Mouse (Mus musculus): ENCODE results near the gene Tns4. TPM values are rescaled to one million over a fixed set of nuclear protein-coding genes. Genes with fewer than 3 reads are reported as not detected.

The Tns4 gene
- total RNA-seq, 1 experiment, result 1.2 TPM

DNA sequence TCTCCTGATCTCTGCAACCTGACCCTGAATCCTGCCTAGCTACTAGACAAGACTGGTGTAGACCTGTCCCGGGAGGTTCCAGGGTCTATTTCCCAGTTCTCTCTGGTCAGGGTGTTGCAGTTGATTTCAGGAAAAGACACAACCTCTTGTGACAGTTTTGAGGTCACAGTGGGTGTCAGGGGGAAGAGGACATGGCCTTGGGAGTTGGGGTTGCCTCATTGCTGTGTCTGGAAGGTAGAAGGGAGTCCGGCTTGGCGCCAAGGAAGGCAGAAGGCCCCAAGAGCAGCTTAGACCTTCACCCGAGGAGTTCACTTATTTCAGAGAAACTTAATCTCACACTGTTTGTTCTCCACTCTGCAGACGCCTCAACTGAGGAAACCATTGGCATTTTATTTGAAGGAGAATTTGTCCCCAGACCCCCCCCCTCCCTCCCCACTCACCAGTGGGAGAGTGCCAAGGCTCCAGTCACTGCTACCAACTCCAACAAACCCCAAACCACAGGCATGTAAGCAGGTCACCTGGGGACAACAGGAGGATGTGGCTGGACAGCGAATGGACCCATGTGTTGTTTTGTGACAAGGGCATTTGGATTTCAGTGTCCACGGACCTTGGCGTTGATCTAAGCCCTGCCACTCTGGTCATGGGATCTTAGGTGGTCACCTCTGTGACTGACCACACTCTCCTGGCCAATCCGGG is 13.6 kb upstream of the Tns4 start:
- H3K4me1 ChIP-seq (ENCODE audit: control insufficient read depth in 2 of 2, insufficient read depth in 2 of 2, low read length in 2 of 2, poor library complexity in 1 of 2), result peaks cover 0 to 20% of the 10 kb centered on the region in 2 experiments; a peak in 2 of 4 replicates
- no peak for TF ChIP-seq MAFK (IDR thresholded peaks at IDR 0.05; ENCODE audit: insufficient read depth, low read depth, low read length)
- no peak for TF ChIP-seq CHD2 (IDR thresholded peaks at IDR 0.05; ENCODE audit: low read depth, low read length)
- TF ChIP-seq ZNF384 (IDR thresholded peaks at IDR 0.05; ENCODE audit: low read depth, low read length), result no peak
- no peak for TF ChIP-seq ZC3H11A (IDR thresholded peaks at IDR 0.05; ENCODE audit: borderline replicate concordance, low read depth, low read length)
- no peak for TF ChIP-seq HCFC1 (IDR thresholded peaks at IDR 0.05; ENCODE audit: borderline replicate concordance, insufficient read depth, low read length)
- no peak for DNase-seq (ENCODE audit: low read depth, low spot score)
- no peaks in the 10 kb centered on the region for H3K9me3 ChIP-seq (ENCODE audit: control insufficient read depth, insufficient read depth, low read depth, low read length)
- H3K27ac ChIP-seq (ENCODE audit: insufficient read depth, low read depth, low read length, poor library complexity, severe bottlenecking), result no peak overlapping the region
- H3K4me3 ChIP-seq (ENCODE audit: insufficient read depth in 1 of 2, low read depth in 1 of 2, low read length in 2 of 2, poor library complexity in 1 of 2, severe bottlenecking in 1 of 2), result no peak overlapping the region
- H3K36me3 ChIP-seq (ENCODE audit: control insufficient read depth, insufficient read depth, low read length, poor library complexity, severe bottlenecking), result no peaks in the 10 kb centered on the region
- in situ Hi-C loops (cut with MboI; ENCODE audit: low sequenced_read_pairs in 2 of 2, unreplicated experiment in 2 of 2), result no loop called here
- H3K9ac ChIP-seq (ENCODE audit: insufficient read depth, low read depth, low read length, poor library complexity, severe bottlenecking), result no peak overlapping the region

DNA sequence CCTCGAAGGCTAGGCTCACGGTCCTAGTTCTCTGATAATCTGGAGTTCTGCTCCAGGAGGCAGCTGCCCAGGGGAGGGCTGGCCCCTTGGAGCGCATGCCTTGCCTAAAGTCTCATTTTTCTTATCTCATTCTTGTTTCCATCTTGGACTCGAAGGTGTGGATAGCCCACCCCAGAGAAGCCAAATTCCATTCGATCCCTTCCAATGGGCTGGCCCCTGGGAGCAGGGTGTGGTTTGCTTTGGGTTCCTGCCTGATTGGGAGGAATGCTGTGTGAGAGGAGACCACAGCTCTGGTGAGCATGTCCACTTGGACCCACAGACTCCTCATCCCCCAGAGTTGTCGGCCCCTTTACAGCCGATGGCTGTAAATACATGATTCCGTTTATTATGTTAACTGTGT is 12.6 kb upstream of the Tns4 start:
- TF ChIP-seq MAFK (IDR thresholded peaks at IDR 0.05; ENCODE audit: insufficient read depth, low read depth, low read length) (no peak), HCFC1 (IDR thresholded peaks at IDR 0.05; ENCODE audit: borderline replicate concordance, insufficient read depth, low read length) (no peak), ZNF384 (IDR thresholded peaks at IDR 0.05; ENCODE audit: low read depth, low read length) (no peak), CHD2 (IDR thresholded peaks at IDR 0.05; ENCODE audit: low read depth, low read length) (no peak), ZC3H11A (IDR thresholded peaks at IDR 0.05; ENCODE audit: borderline replicate concordance, low read depth, low read length) (no peak)
- Histone ChIP-seq H3K4me3 (ENCODE audit: insufficient read depth in 1 of 2, low read depth in 1 of 2, low read length in 2 of 2, poor library complexity in 1 of 2, severe bottlenecking in 1 of 2) (no peak overlapping the region), H3K4me1 (ENCODE audit: control insufficient read depth in 2 of 2, insufficient read depth in 2 of 2, low read length in 2 of 2, poor library complexity in 1 of 2) (peaks cover 0 to 15% of the 10 kb centered on the region in 2 experiments; a peak in 2 of 4 replicates), H3K9ac (ENCODE audit: insufficient read depth, low read depth, low read length, poor library complexity, severe bottlenecking) (no peak overlapping the region), H3K36me3 (ENCODE audit: control insufficient read depth, insufficient read depth, low read length, poor library complexity, severe bottlenecking) (no peaks in the 10 kb centered on the region), H3K9me3 (ENCODE audit: control insufficient read depth, insufficient read depth, low read depth, low read length) (no peaks in the 10 kb centered on the region), H3K27ac (ENCODE audit: insufficient read depth, low read depth, low read length, poor library complexity, severe bottlenecking) (no peak overlapping the region)
- DNase-seq (ENCODE audit: low read depth, low spot score), result no peak
- in situ Hi-C loops (cut with MboI; ENCODE audit: low sequenced_read_pairs in 2 of 2, unreplicated experiment in 2 of 2), result no loop called here

DNA sequence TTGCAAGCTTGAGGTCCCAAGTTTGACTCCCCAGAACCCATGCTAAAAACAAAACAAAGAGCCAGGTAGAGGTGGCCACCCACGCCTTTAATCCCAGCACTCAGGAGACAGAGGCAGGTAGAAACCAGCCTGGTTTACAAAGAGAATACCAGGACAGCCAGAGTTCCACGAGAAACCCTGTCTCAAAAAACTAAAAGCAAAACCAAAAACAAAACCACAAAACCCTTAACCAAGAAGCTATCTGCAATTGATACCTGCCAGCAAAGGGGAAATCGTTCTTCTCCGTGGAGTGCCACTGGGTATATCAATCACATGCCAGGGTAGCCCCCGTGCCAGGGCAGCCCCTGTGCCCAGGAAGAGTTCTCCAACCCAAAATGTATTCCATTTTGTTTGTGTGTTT is 11.1 kb upstream of the Tns4 start:
- no peaks in the 10 kb centered on the region for H3K36me3 ChIP-seq (ENCODE audit: control insufficient read depth, insufficient read depth, low read length, poor library complexity, severe bottlenecking)
- TF ChIP-seq MAFK (IDR thresholded peaks at IDR 0.05; ENCODE audit: insufficient read depth, low read depth, low read length), result no peak
- in situ Hi-C loops (cut with MboI; ENCODE audit: low sequenced_read_pairs in 2 of 2, unreplicated experiment in 2 of 2), result no loop called here
- no peak overlapping the region for H3K4me3 ChIP-seq (ENCODE audit: insufficient read depth in 1 of 2, low read depth in 1 of 2, low read length in 2 of 2, poor library complexity in 1 of 2, severe bottlenecking in 1 of 2)
- peaks cover 0 to 9% of the 10 kb centered on the region in 2 experiments; a peak in 1 of 4 replicates for H3K4me1 ChIP-seq (ENCODE audit: control insufficient read depth in 2 of 2, insufficient read depth in 2 of 2, low read length in 2 of 2, poor library complexity in 1 of 2)
- H3K9ac ChIP-seq (ENCODE audit: insufficient read depth, low read depth, low read length, poor library complexity, severe bottlenecking), result no peak overlapping the region
- no peaks in the 10 kb centered on the region for H3K9me3 ChIP-seq (ENCODE audit: control insufficient read depth, insufficient read depth, low read depth, low read length)
- no peak overlapping the region for H3K27ac ChIP-seq (ENCODE audit: insufficient read depth, low read depth, low read length, poor library complexity, severe bottlenecking)
- DNase-seq (ENCODE audit: low read depth, low spot score), result no peak

DNA sequence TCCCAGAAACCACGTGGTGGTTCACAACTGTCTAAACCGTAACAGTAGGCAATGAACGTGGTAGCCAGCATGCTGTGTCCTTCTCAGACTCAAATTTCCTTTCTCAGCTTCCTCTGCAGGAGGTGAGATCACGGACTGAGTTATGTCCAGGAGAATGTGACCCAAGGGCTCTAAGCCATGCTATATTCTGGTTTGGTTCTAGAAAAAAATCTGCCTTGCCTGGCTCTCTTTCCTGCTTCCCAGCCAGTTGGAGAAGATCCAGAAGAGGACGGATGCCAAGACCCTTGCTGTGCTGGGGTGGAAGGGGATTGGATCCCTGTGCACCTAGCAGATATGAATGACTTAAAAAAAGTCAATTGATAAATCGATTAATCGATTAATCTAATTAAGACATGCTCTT is 10.4 kb upstream of the Tns4 start:
- Histone ChIP-seq H3K9me3 (ENCODE audit: control insufficient read depth, insufficient read depth, low read depth, low read length) (no peaks in the 10 kb centered on the region), H3K27ac (ENCODE audit: insufficient read depth, low read depth, low read length, poor library complexity, severe bottlenecking) (no peak overlapping the region), H3K4me1 (ENCODE audit: control insufficient read depth in 2 of 2, insufficient read depth in 2 of 2, low read length in 2 of 2, poor library complexity in 1 of 2) (peaks cover 0 to 9% of the 10 kb centered on the region in 2 experiments; a peak in 1 of 4 replicates), H3K9ac (ENCODE audit: insufficient read depth, low read depth, low read length, poor library complexity, severe bottlenecking) (no peak overlapping the region), H3K36me3 (ENCODE audit: control insufficient read depth, insufficient read depth, low read length, poor library complexity, severe bottlenecking) (no peaks in the 10 kb centered on the region), H3K4me3 (ENCODE audit: insufficient read depth in 1 of 2, low read depth in 1 of 2, low read length in 2 of 2, poor library complexity in 1 of 2, severe bottlenecking in 1 of 2) (no peak overlapping the region)
- in situ Hi-C loops (cut with MboI; ENCODE audit: low sequenced_read_pairs in 2 of 2, unreplicated experiment in 2 of 2), result no loop called here
- TF ChIP-seq HCFC1 (IDR thresholded peaks at IDR 0.05; ENCODE audit: borderline replicate concordance, insufficient read depth, low read length) (no peak), MAFK (IDR thresholded peaks at IDR 0.05; ENCODE audit: insufficient read depth, low read depth, low read length) (no peak), ZNF384 (IDR thresholded peaks at IDR 0.05; ENCODE audit: low read depth, low read length) (no peak)
- DNase-seq (ENCODE audit: low read depth, low spot score), result no peak

DNA sequence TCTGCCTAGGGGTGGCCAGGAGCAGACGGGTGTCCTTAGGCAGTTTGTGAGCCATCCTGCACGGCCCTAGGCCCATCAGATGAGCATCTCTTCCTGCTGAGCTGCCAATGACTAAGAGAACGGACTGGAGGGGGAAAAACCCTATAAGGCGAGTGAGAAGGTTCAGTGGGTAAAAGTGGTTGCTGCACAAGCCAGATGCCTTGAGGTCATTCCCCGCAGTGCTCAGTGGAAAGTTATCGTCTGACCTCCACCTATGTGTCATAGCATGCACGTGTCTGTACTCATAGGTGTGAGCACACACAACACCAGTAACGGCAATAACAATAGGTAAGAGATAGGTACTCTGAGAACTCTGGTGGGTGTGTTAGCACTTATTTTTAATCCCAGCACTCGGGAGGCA is 9.8 kb upstream of the Tns4 start:
- Histone ChIP-seq H3K9me3 (ENCODE audit: control insufficient read depth, insufficient read depth, low read depth, low read length) (no peaks in the 10 kb centered on the region), H3K27ac (ENCODE audit: insufficient read depth, low read depth, low read length, poor library complexity, severe bottlenecking) (no peak overlapping the region), H3K4me3 (ENCODE audit: insufficient read depth in 1 of 2, low read depth in 1 of 2, low read length in 2 of 2, poor library complexity in 1 of 2, severe bottlenecking in 1 of 2) (no peak overlapping the region), H3K4me1 (ENCODE audit: control insufficient read depth in 2 of 2, insufficient read depth in 2 of 2, low read length in 2 of 2, poor library complexity in 1 of 2) (peaks cover 0 to 9% of the 10 kb centered on the region in 2 experiments; a peak in 1 of 4 replicates), H3K36me3 (ENCODE audit: control insufficient read depth, insufficient read depth, low read length, poor library complexity, severe bottlenecking) (no peaks in the 10 kb centered on the region), H3K9ac (ENCODE audit: insufficient read depth, low read depth, low read length, poor library complexity, severe bottlenecking) (no peak overlapping the region)
- in situ Hi-C loops (cut with MboI; ENCODE audit: low sequenced_read_pairs in 2 of 2, unreplicated experiment in 2 of 2), result no loop called here
- no peak for DNase-seq (ENCODE audit: low read depth, low spot score)
- no peak for TF ChIP-seq MAFK (IDR thresholded peaks at IDR 0.05; ENCODE audit: insufficient read depth, low read depth, low read length)
- no peak for TF ChIP-seq HCFC1 (IDR thresholded peaks at IDR 0.05; ENCODE audit: borderline replicate concordance, insufficient read depth, low read length)
- no peak for TF ChIP-seq ZC3H11A (IDR thresholded peaks at IDR 0.05; ENCODE audit: borderline replicate concordance, low read depth, low read length)
- TF ChIP-seq ZNF384 (IDR thresholded peaks at IDR 0.05; ENCODE audit: low read depth, low read length), result no peak
- no peak for TF ChIP-seq CHD2 (IDR thresholded peaks at IDR 0.05; ENCODE audit: low read depth, low read length)

All from ES-E14 (cell line).